Mouse (Mus musculus) kidney, postnatal 0 days (tissue): ENCODE measurements around the gene Wasf3. TPM values are rescaled to one million over a fixed set of nuclear protein-coding genes. Genes with fewer than 3 reads are reported as not detected.
A peak's percentile ranks its signal among the peaks of the same experiment; 100 is the strongest.

Experiments
- ATAC-seq: fragments of 200-750 bp; cut with Nextera tagmentation; replicated peaks from 2 replicates; pipeline ENCODE4 v1.8.0; 2017; ENCODE audit warnings: low read depth, moderate number of reproducible peaks, moderate TSS enrichment, moderate library complexity; ENCODE audit not compliant: low FRiP score
- DNase-seq: peaks from one replicate; pipeline ENCODE4 v3.0.0-alpha.2; 2016; ENCODE audit warnings: low spot score
- H3K27ac ChIP-seq: fragments of 300-500 bp; sonication (generic); 2 replicates; pipeline ENCODE4 v1.5.1; 2014; ENCODE audit warnings: mild to moderate bottlenecking
- H3K27me3 ChIP-seq: fragments of 300-500 bp; sonication (generic); 2 replicates; pipeline ENCODE4 v1.6.1; 2014; ENCODE audit warnings: low read length, mixed read lengths; ENCODE audit not compliant: insufficient read depth
- H3K36me3 ChIP-seq: fragments of 300-500 bp; sonication (generic); 2 replicates; pipeline ENCODE4 v1.6.1; 2014; ENCODE audit warnings: low read length, mixed read lengths; ENCODE audit not compliant: insufficient read depth
- H3K4me1 ChIP-seq: fragments of 300-500 bp; sonication (generic); replicated peaks from 2 replicates; pipeline ENCODE4 v1.6.1; 2014; ENCODE audit warnings: antibody characterized with exemption, low read length, mixed read lengths; ENCODE audit not compliant: insufficient read depth
- H3K4me2 ChIP-seq: fragments of 300-500 bp; sonication (generic); 2 replicates; pipeline ENCODE4 v1.6.1; 2014; ENCODE audit warnings: mild to moderate bottlenecking, low read length, moderate library complexity, mixed read lengths
- H3K4me3 ChIP-seq: fragments of 300-500 bp; sonication (generic); replicated peaks from 2 replicates; pipeline ENCODE4 v1.5.1; 2014; ENCODE audit warnings: low read depth, low read length
- H3K9ac ChIP-seq: fragments of 300-500 bp; sonication (generic); 2 replicates; pipeline ENCODE4 v1.6.1; 2014; ENCODE audit warnings: low read depth, low read length
- H3K9me3 ChIP-seq: fragments of 300-500 bp; sonication (generic); replicated peaks from 2 replicates; pipeline ENCODE4 v1.6.1; 2016; ENCODE audit warnings: low read length, inconsistent platforms, mixed read lengths
- CTCF ChIP-seq: IDR thresholded peaks from 2 replicates; pipeline ENCODE4 v1.5.1; 2016; ENCODE audit warnings: antibody characterized with exemption, low read depth, mild to moderate bottlenecking, moderate library complexity
- whole genome bisulfite sequencing: fragments of 180-500 bp; shearing (Covaris S2); extraction: QIAGEN DNeasy Blood & Tissue Kit; methylation state at CpG from one replicate; pipeline ENCODE4 v1.1.7; 2014; 5-methylcytosine and 5-hydroxymethylcytosine counted together
- polyA plus RNA-seq: library from polyadenylated mRNA; unstranded; fragments of >200 nt; fragmentation: Nextera tagmentation; extraction: Ambion mirVana; gene quantifications from 2 replicates; pipeline ENCODE4 v1.2.1, GENCODE M21; 2015

The Wasf3 gene
- 1.9 and 2.0 TPM in 2 replicates for polyA plus RNA-seq

GRCm38 (mm10) chr5:146384935-146385591 lies at the start of gene Wasf3:
Gene Wasf3 (plus strand): TSS chr5:146384985.
- Histone ChIP-seq H3K9me3 (no peaks in the 10 kb centered on the region), H3K36me3 (no peaks in the 10 kb centered on the region), H3K9ac (peak within 1 kb of the TSS; percentile 61), H3K27ac (no peak within 1 kb of the TSS), H3K4me3 (peak within 1 kb of the TSS; percentile 59), H3K4me2 (peak within 1 kb of the TSS; percentile 82), H3K4me1 (0 out of 2 replicates have a peak, but pooled peaks cover 3% of the 10 kb centered on the region), H3K27me3 (no peaks in the 10 kb centered on the region)
- ATAC-seq: peak; percentile 94
- peak; percentile 89 for DNase-seq
- under 1% methylated on average over 27 of the region's 66 CpGs for WGBS
- TF ChIP-seq CTCF: peak; percentile 37; the same call in 1 of the 2 replicates

GRCm38 (mm10) chr5:146338064-146338463 lies 46.7 kb upstream of the Wasf3 start:
- no peaks in the 10 kb centered on the region for H3K36me3 ChIP-seq
- H3K4me2 ChIP-seq: no peak overlapping the region
- no peak overlapping the region for H3K4me3 ChIP-seq
- H3K9ac ChIP-seq: no peak overlapping the region
- H3K4me1 ChIP-seq: no peaks in the 10 kb centered on the region
- 65% methylated on average over 9 of the region's 9 CpGs for WGBS
- no peaks in the 10 kb centered on the region for H3K27me3 ChIP-seq
- ATAC-seq: no peak
- TF ChIP-seq CTCF: no peak
- no peak for DNase-seq
- H3K27ac ChIP-seq: no peak overlapping the region
- no peaks in the 10 kb centered on the region for H3K9me3 ChIP-seq

- DNase-seq: no peak
- WGBS: 85% methylated on average over 4 of the region's 4 CpGs
- H3K27me3 ChIP-seq: no peaks in the 10 kb centered on the region
- no peak overlapping the region for H3K9ac ChIP-seq
- no peak for TF ChIP-seq CTCF
- no peak overlapping the region for H3K4me3 ChIP-seq
- H3K36me3 ChIP-seq: no peaks in the 10 kb centered on the region
- no peak overlapping the region for H3K27ac ChIP-seq
- no peak for ATAC-seq
- H3K9me3 ChIP-seq: no peaks in the 10 kb centered on the region
- no peak overlapping the region for H3K4me2 ChIP-seq
- no peaks in the 10 kb centered on the region for H3K4me1 ChIP-seq
These were observed 44.7 kb upstream of the Wasf3 start for GRCm38 (mm10) chr5:146340037-146340436.

- ATAC-seq (no peak), DNase-seq (no peak)
- no peak for TF ChIP-seq CTCF
- Histone ChIP-seq H3K9me3 (no peaks in the 10 kb centered on the region), H3K4me3 (no peak overlapping the region), H3K36me3 (no peaks in the 10 kb centered on the region), H3K9ac (no peak overlapping the region), H3K27ac (no peak overlapping the region), H3K4me2 (no peak overlapping the region), H3K27me3 (no peaks in the 10 kb centered on the region), H3K4me1 (no peaks in the 10 kb centered on the region)
- 90% methylated on average over 12 of the region's 12 CpGs for WGBS
These were observed 39.7 kb upstream of the Wasf3 start for GRCm38 (mm10) chr5:146344911-146345686.

- Histone ChIP-seq H3K27me3 (no peaks in the 10 kb centered on the region), H3K36me3 (no peaks in the 10 kb centered on the region), H3K27ac (no peak overlapping the region), H3K9me3 (no peaks in the 10 kb centered on the region), H3K4me2 (no peak overlapping the region), H3K4me3 (no peak overlapping the region), H3K9ac (no peak overlapping the region), H3K4me1 (no peaks in the 10 kb centered on the region)
- no peak for TF ChIP-seq CTCF
- WGBS: 57% methylated on average over 6 of the region's 6 CpGs
- ATAC-seq (no peak), DNase-seq (no peak)
These were observed 37.7 kb upstream of the Wasf3 start for GRCm38 (mm10) chr5:146347081-146347480.

- ATAC-seq: no peak
- WGBS: 63% methylated on average over 3 of the region's 3 CpGs
- DNase-seq: no peak
- TF ChIP-seq CTCF: no peak
- no peak overlapping the region for H3K9ac ChIP-seq
- no peaks in the 10 kb centered on the region for H3K9me3 ChIP-seq
- no peaks in the 10 kb centered on the region for H3K36me3 ChIP-seq
- H3K4me2 ChIP-seq: no peak overlapping the region
- no peak overlapping the region for H3K27ac ChIP-seq
- no peaks in the 10 kb centered on the region for H3K27me3 ChIP-seq
- H3K4me3 ChIP-seq: no peak overlapping the region
- no peaks in the 10 kb centered on the region for H3K4me1 ChIP-seq
These were observed 35.6 kb upstream of the Wasf3 start for GRCm38 (mm10) chr5:146349183-146349582.
